Mouse (Mus musculus): ENCODE data around the gene Rcbtb1. TPM values are rescaled to one million over a fixed set of nuclear protein-coding genes. Genes with fewer than 3 reads are reported as not detected.
"Not testable (repeated sequence)": the region's sequence is repeated elsewhere in the genome, so short reads cannot be mapped to it uniquely, and the experiment has no call there.

The Rcbtb1 gene
- 26.3 and 29.8 TPM in 2 replicates for total RNA-seq (2014; fragmentation: Nextera tagmentation)
- total RNA-seq (2017): 7.7 and 12.2 TPM in 2 replicates

DNA sequence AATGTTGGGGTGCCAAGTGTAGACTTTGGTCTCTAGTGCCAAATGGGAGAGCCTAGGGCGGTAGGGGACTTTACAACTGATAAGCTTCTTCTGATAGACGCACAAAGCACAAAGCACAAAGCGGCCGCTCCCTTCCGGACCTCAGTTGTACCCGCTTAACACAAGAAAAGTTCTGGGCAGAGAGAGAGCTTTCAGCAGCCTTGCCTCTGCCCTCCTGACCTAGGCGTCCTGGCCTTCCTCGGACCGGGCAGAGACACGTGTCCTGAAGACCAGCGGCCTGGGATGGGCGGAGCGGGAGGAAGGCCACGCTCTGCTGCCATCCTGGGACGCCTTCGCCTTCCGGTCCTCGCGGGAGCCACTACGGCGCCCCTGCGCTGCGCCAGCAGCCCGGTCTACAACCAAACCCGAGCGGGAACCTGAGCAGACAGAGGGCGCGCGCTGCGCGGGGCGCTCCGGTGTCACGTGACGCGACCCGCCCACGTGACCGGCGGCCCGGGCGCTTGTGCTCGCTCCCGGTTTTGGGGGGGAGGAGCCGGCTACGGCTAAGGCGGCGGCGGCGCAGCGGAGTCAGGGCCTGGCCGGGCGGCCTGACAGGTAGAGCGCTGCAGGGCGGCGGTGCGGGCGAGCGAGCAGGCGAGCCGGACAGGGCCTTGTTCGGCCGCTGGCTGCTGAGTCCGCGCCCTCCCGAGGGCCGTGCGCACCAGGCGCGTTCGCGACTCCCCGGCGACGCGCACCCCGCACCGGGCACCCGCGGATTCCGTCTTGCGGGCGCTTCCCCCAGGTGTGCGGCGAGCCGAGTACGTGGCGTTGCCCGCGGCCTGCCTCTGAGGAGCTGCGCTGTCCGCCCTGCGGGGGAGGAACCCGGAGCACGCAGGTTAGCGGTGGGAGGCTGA is at the start of gene Rcbtb1:
Gene Rcbtb1 (plus strand): TSS at position 499 of the 893 bp plus-strand sequence.
- peak; percentile 94 for ATAC-seq (replicated peaks; ENCODE audit: poor library complexity, severe bottlenecking)

DNA sequence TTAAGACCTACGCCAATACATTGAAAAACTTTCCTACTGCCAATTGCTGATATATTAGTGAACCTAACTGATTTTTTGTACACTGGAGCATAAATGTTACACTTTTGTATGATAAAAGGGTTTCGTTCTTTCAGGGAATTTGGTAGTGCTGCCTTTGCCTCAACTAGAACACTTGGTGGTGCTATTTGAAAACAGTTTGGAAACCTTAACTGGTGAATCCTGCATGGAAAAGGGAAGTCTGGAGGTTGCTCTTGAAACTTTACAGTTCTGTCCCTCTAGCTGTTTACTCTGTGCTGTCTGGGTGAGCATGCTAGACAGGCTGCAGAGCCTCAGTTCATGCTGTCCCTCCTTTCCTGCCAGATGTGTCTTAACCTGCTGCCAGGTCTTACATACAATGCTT is 45.4 kb upstream of the Rcbtb1 start:
- ATAC-seq (replicated peaks; ENCODE audit: poor library complexity, severe bottlenecking): no peak

DNA sequence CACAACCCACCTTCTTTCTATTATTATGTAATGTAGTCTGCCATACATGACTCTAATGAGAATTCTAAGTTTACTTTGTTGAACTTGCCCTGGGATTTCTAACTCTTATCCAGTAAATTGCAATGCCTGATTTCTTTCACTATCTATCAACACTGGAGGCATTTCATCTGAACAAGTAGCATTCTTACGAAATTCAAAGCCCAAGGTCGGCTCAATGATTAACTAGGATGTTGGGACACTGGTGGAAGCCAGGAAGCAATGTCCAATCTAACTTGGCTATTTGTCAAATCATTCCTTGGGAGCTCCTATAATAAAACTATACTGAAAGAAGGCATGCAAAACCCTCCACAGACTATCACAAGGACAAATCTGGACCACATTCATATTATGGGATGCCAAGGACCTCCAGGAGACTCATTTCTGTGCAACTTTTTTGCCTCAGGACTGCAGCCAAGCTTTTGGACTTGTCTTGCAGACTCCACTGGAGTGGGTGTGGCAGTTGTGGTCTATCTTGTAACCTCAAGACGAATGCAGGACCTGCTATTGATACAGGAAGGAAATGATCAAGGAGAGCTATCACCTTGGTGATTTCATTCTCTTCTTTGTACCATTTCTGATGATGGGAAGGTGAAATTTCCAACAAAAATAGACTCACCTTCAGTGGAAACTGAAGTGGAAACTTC is 43.9 kb upstream of the Rcbtb1 start:
- no peak for ATAC-seq (replicated peaks; ENCODE audit: poor library complexity, severe bottlenecking)

DNA sequence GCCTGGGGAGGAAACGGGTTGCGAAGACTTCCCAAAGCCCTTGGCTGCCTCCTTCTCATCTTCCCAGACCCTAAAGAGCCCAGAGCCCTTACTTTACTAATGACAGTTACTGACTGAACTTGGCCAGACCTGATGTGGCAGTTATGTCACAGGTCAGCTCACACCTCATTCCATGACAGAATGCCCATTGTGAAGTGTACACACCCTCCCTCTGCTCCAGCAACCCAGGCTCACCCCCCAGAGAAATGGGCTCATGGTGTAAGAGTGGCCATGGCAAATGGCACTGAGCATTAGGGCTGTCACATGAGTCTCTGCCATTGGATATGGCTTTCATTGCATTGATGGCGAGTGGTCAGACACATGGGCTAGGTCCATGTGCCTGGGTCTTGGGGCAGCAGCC is 22.4 kb upstream of the Rcbtb1 start, which contains the start of gene Gm5142:
Gene Gm5142 (minus strand): TSS at position 101 of the 400 bp plus-strand sequence.
- ATAC-seq (replicated peaks; ENCODE audit: poor library complexity, severe bottlenecking): no peak

DNA sequence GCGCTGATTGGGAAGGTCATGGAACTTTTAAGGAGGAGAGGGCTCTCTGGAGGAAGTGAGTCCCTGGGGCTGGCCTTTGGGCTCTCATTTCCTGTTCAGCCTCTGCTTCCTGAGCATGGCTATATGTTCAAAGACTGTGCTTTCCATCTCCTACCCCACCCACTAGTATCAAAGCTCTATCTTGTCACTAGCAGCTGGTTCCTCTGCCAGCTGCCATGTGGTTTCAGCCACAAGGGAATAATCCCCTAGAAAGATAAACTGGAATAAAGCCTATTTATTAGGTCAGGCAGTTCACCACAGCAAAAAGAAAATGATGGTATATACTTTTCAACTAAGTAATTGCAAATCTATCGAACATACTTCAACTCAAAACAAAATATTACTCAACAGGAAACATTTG is 18.3 kb upstream of the Rcbtb1 start:
- no peak for ATAC-seq (replicated peaks; ENCODE audit: poor library complexity, severe bottlenecking)

DNA sequence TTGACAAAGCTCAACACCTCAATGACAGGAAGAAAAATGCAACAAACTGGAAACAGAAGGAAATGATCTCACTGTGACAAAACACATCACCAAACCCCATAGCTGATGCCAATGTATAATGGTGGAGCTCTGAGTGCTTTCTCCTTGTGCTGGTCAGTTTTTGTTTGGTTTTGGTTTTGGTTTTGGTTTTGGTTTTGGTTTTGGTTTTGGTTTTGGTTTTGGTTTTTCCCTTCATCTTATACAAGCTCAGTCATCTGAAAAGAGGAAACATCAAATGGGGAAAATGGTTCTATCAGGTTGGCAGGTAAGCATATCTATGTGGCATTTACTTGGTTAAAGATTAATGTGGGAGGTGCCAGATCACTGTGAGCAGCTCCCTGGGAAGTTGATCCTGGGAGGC is 15.5 kb upstream of the Rcbtb1 start:
- ATAC-seq (replicated peaks; ENCODE audit: poor library complexity, severe bottlenecking): no peak; the same call in 1 of the 2 replicates

DNA sequence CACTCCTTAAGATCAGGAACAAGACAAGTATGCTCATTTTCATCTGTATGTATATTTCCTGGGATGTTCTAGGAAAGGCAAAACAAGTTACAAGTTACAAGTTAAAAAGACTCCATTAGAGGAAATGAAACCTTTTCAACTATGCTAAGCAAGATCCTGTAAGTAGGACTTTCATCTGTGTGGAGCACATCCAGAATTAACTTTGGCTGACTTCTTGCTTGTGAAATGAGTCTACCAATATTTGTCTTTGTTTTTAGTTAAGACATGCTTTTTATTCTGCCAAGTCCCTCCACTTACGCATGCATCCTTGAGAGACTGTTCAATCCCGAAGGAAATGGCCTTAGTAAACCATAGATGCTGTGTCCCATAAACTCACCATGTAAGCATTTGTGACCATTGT is 14.9 kb upstream of the Rcbtb1 start:
- ATAC-seq (replicated peaks; ENCODE audit: poor library complexity, severe bottlenecking): no peak

DNA sequence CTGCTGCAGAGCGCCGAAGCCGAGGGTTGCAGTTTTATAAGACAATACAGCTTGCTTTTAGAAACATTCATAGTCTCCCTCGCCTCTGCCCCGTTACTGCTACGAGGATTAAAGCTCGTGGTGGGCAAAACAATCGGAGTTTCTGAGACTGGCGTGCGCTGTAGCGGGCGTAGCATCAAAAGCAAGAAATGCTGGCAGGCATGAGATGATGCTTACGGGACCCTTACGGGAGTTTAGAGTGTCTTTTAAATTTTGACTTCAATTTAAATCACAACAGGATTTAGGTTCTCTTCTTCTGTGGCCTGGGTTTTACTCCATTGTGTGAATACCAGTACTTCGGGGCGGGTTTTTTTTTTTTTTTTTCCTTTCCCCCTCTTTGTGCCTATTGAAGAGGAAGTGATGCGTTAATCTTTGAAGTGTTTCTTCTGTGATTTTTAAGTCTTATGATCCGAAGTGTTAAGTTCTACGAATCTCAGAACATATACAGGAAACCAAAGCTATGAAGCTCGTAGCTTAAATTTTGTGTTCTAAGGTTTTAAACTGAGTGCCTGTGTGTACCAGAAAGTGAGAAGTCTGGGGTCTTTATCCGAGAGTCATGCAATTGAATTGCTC is 701 bp downstream of the Rcbtb1 start:
- peak; percentile 6; the same call in 1 of the 2 replicates for ATAC-seq (replicated peaks; ENCODE audit: poor library complexity, severe bottlenecking)

DNA sequence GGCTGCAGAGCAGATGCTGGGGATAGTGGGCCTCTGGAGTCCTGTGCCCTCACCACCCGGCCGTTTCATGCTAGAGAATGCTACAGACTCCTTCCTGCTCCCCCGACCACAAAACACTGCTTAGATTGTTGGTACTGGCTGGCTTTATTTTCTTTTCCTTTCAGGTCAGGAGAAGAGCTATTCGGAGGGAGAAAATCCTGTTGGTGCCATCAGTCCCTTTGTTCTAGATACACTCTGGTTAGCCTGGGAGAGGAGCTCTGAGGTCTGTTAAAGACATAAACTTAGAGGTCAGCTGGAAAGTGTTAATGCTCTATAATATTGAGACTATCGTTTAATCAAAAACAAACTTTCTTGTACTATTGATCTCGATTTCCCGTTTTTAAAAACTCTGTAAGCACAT is 4.5 kb downstream of the Rcbtb1 start:
- ATAC-seq (replicated peaks; ENCODE audit: poor library complexity, severe bottlenecking): no peak

DNA sequence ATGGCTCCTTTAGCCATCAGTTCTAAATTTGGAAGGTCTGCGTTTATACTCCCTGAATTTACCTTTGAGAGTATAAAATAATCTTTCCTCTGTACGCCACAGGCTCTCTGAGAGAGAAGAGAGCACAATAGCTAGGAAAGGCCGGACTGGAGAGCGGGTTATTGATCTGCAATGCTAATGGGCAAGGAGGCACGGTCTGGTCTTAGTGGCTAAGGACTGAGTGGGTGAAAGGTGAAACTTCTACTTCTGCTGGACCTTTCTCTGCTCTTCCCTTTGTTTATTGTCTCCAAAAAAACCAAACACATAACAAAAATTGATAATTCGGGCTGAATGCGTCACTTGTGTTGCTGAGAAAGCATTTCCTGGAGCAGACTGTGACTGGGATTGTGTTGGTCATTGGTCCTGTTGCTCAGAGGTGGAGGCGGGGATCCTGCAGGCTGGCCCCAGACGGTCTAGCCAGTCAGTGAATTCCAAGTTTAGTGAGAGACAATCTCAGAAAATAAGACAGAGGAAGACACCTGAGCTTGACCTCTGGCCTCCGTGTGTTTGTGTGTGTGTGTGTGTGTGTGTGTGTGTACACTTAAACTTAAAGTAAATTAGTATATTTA is 5.1 kb downstream of the Rcbtb1 start:
- no peak for ATAC-seq (replicated peaks; ENCODE audit: poor library complexity, severe bottlenecking)

DNA sequence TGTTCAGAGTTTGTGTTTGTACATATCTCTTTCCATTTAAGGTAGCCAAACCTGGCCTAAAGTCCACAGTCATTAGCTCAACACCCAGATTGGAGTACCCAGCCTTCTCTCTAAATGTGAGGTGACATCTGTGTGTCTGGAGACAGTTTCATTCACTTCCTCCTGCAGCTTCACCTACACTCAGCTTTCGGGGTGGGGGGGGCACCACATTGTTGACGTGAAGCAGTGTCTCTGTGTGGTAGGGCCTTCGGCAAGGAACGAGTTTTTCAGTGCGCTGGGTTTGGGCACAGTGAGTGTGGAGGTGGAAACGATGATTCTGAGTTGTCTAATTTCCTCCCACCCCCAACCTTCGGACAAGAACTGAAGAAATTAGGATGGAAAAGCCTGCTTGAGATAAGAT is 8.0 kb downstream of the Rcbtb1 start:
- no peak for ATAC-seq (replicated peaks; ENCODE audit: poor library complexity, severe bottlenecking)

DNA sequence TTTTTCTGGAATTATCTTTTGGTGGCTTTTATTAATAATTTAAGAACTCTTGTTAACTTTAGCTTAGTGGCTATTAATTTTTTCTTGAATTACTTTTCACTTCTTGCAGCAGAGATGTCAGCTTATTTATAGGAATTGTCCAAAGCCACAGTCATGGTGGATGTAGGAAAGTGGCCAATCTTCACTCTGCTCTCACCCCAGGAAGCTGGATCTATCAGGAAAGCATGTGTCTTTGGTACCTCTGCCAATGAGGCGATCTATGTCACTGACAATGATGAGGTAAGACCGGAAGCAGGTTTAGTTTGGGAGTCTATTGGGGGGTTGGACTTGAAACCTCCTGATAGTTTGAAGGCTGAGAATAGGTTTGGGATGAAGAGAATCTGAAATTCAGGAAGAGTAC is 8.8 kb downstream of the Rcbtb1 start:
- no peak for ATAC-seq (replicated peaks; ENCODE audit: poor library complexity, severe bottlenecking)

DNA sequence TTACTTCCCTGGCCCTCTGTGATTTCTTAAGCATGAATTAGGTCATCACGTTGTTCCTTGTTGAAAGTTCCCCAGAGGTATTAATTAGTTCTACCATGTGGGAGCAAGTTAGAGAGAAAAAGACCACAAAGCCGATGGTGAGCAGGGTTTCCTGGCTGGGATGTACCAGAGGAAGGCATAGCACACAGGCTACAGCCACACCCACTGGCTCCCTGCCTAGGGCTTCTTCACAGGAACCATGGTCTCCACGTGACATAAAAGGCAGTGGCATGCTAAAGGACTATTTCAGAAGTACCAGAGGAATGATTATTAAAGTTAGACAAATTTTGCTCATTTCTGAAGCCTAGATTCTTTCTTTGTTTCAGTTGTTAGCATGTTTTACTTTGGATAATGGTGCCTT is 18.2 kb downstream of the Rcbtb1 start:
- no peak for ATAC-seq (replicated peaks; ENCODE audit: poor library complexity, severe bottlenecking)

DNA sequence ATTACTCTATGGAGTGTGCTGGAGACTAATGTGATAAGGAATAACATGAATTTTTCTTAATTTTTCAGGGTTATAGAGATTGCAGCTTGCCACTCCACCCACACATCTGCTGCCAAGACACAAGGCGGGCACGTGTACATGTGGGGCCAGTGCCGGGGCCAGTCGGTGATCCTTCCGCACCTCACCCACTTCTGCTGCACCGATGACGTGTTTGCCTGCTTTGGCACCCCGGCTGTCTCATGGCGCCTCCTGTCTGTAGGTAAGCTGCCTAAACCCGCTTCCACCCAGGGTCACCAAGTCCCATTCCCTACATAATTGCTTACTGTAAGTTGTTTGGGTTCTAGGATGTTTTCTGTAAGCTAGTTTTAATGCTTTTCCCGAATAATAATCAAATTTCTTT is 25.2 kb downstream of the Rcbtb1 start:
- ATAC-seq (replicated peaks; ENCODE audit: poor library complexity, severe bottlenecking): no peak

DNA sequence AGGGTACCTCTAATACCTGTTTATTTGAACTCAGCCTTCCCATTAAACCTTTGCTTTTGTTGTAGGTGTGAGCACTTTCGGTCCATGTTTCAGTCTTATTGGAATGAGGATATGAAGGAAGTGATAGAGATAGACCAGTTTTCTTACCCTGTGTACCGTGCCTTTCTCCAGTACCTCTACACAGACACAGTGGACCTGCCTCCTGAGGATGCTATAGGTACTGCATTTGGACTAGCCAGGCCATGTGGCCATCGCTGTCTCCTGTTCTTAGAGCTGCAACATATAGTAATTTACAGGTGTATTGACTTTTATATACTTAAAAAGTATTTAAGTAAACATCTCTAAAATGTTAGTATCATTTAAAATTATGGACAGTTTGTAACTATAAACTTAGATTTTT is 28.8 kb downstream of the Rcbtb1 start:
- ATAC-seq (replicated peaks; ENCODE audit: poor library complexity, severe bottlenecking): no peak

DNA sequence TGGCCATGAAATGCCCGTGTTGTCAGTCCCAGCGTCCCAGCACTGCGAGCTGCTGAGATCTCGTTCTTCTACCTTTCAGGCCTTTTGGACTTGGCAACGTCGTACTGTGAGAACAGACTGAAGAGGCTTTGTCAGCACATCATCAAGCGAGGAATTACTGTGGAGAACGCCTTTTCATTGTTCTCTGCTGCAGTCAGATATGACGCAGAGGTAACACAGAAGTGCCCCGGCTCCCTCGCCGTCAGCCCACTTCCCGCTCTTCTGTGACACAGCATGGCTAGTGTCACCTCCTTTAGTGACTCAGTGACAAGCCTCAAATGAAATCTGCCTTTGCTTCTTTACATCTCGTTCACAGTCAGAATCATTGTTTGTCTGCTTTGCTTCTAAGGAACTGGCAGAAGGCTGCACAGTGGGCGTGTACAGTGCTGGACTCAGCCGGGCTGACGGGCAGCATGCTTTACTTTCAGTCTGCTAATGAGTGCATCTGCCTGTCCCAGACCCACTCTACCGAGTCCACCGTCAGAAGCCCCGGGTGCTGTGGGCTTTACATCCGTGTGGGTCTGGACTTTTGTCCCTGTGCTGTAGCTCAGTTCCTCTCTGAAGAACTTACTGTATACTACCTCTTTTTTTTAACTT is 29.4 kb downstream of the Rcbtb1 start:
- ATAC-seq (replicated peaks; ENCODE audit: poor library complexity, severe bottlenecking): no peak

DNA sequence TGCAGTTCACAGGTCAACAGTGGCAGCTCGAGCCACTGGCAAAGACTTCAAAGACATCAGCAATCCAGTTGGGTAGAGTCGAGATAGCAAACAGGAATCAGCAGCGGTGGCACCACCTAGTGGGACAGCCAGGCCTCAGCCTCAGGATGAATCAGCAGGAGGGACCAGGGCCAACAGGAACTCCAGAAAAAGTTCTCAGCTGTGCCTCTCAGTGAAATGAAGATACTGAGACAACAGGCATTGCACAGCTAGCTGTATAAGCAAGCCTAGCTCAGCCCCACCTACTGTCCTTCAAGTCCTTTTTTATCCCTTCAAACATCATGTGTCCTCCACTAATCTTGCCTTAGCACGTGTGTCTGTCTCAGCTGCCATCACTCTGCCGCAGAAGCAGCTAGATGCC is 31.0 kb downstream of the Rcbtb1 start:
- ATAC-seq (replicated peaks; ENCODE audit: poor library complexity, severe bottlenecking): no peak

DNA sequence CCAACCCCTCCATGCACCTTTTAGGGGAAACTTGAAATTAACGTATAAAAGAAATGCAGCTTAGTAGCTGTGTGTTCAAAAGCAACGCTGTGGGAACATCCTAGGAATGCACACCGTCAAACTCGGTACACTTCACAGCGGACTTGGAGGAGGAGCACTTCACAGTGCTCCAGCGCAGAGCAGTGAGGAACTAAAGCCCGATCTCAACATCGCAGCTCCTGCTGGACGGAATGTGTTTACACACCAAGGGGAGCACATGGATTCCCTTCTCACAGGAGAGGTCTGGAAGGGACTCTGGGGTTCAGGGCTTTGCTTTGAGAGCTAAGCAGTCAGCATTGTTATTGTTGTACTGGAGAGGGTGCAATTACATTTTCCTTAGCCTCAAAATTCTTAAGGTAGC is 32.6 kb downstream of the Rcbtb1 start:
- ATAC-seq (replicated peaks; ENCODE audit: poor library complexity, severe bottlenecking): no peak

DNA sequence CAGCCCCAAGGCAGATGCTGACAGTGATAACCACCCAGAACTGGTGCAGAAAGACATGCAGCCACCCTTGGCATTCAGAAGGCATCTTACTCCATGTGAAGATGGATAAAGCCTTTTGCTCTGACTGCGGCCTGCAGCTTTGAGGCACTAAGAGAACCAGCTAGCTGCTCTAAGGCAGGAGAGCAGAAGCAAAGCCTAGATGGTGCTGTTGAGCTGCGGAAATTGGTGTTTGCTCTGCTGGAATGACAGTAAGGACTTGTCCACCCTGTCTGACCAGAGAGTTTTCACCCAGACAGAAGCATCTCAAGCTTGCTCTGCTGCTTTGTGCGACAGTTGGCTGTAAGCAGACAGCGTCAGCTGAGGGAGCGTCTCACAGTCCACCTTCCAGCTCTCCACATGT is 49.3 kb downstream of the Rcbtb1 start:
- ATAC-seq (replicated peaks; ENCODE audit: poor library complexity, severe bottlenecking): not testable (repeated sequence)

DNA sequence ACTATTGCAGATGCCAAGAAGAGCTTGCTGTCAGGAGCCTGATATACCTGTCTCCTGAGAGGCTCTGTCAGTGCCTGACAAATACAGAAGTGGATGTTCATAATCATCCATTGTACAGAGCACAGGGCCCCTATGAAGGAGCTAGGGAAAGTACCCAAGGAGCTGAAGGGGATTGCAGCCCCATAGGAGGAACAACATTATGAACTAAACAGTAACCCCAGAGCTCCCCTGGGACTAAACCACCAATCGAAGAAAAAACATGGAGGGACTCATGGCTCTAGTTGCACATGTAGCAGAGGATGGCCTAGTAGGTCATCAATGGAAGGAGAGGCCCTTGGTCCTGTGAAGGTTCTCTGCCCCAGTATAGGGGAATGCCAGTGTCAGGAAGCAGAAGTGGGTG is 54.9 kb downstream of the Rcbtb1 start:
- ATAC-seq (replicated peaks; ENCODE audit: poor library complexity, severe bottlenecking): not testable (repeated sequence)
